Mouse (Mus musculus) bone marrow, adult 2 months (tissue): Measurements from ENCODE around the gene Rfx2.

Experiments
- CTCF ChIP-seq: fragments of 200-500 bp; IDR thresholded peaks from 2 replicates; pipeline ENCODE4 v1.5.1; 2011; ENCODE audit warnings: low read length, control low read depth; ENCODE audit not compliant: control insufficient read depth, insufficient read depth
- POLR2A ChIP-seq: fragments of 200-500 bp; IDR thresholded peaks from 2 replicates; pipeline ENCODE4 v1.6.1; 2011; ENCODE audit warnings: low read depth, mild to moderate bottlenecking, control low read depth, low read length, borderline replicate concordance; ENCODE audit not compliant: control insufficient read depth

DNA sequence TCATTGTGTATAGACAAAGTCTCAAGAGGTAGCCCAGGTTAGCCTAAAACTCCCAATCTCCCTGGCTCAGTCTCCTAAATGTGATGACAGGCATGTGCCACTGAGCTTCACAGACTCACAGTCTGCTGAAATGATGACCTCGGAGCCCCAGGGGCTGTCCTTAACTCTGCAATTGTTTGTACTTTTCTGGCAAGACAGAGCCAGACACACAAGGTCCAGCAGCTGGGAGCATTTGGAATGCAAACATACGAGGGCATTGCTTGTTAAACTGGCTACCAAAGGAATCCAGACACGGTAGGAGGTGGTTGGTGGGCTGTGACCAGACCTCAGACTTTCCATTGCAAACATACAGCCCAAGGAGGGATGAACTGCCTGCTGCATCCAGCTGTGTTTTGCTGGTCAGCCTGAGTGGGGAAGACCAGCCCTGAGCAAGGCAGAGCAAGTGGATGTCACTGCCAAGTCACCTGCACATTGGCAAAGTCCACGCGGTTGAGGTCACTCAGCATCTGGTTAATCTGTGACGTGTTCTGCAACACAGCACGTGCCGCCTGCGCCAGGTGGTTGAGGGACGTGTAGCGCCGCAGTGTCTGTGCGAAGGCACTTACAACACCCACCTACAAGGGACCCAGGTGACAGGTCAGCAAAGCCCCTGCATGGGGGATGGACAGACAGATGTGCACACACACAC lies 50.4 kb downstream of the Rfx2 start:
- no peak for TF ChIP-seq POLR2A
- no peak for TF ChIP-seq CTCF
